Mouse (Mus musculus) CH12.LX (cell line): ENCODE data around the gene Sclt1.

ENCODE experiments used
- CHD1 ChIP-seq: IDR thresholded peaks from 2 replicates; pipeline ENCODE4 v1.6.1; 2012; ENCODE audit warnings: low read depth, low read length, improper control_type of control experiment, inconsistent platforms
- CTCF ChIP-seq, 2 experiments: IDR thresholded peaks in 1 of 2; conservative IDR thresholded peaks in 1 of 2; 2 replicates each; pipeline ENCODE4 v1.5.1; 2011 to 2012; ENCODE audit warnings: low read depth in 2 of 2, low read length in 2 of 2, improper control_type of control experiment in 1 of 2, inconsistent platforms in 1 of 2, mild to moderate bottlenecking in 1 of 2, moderate library complexity in 1 of 2
- E2F4 ChIP-seq: IDR thresholded peaks from 2 replicates; pipeline ENCODE4 v1.6.1; 2011; ENCODE audit warnings: low read depth, low read length, improper control_type of control experiment; ENCODE audit not compliant: insufficient replicate concordance
- ELF1 ChIP-seq: IDR thresholded peaks from 2 replicates; pipeline ENCODE4 v1.6.1; 2014; ENCODE audit warnings: low read depth, mild to moderate bottlenecking, inconsistent platforms, low read length, improper control_type of control experiment
- MAX ChIP-seq: IDR thresholded peaks from 2 replicates; pipeline ENCODE4 v1.6.1; 2011; ENCODE audit warnings: low read length, improper control_type of control experiment
- NRF1 ChIP-seq: IDR thresholded peaks from 2 replicates; pipeline ENCODE4 v1.6.1; 2014; ENCODE audit warnings: low read depth, mild to moderate bottlenecking, inconsistent platforms, low read length, improper control_type of control experiment, moderate library complexity
- POLR2A ChIP-seq: IDR thresholded peaks from 2 replicates; pipeline ENCODE4 v1.6.1; 2011; ENCODE audit warnings: low read depth, mild to moderate bottlenecking, improper control_type of control experiment, low read length
- POLR2AphosphoS2 ChIP-seq: IDR thresholded peaks from 2 replicates; pipeline ENCODE4 v1.6.1; 2011; ENCODE audit warnings: low read depth, low read length, improper control_type of control experiment
- SIN3A ChIP-seq: IDR thresholded peaks from 2 replicates; pipeline ENCODE4 v1.6.1; 2012; ENCODE audit warnings: low read length, improper control_type of control experiment, inconsistent platforms
- TCF12 ChIP-seq: IDR thresholded peaks from 2 replicates; pipeline ENCODE4 v1.6.1; 2014; ENCODE audit warnings: low read depth, mild to moderate bottlenecking, inconsistent platforms, low read length, improper control_type of control experiment
- USF1 ChIP-seq: IDR thresholded peaks from 2 replicates; pipeline ENCODE4 v1.6.1; 2014; ENCODE audit warnings: low read depth, mild to moderate bottlenecking, inconsistent platforms, low read length, improper control_type of control experiment
- ZMIZ1 ChIP-seq: IDR thresholded peaks from 2 replicates; pipeline ENCODE4 v1.6.1; 2012; ENCODE audit warnings: low read depth, mild to moderate bottlenecking, inconsistent platforms, low read length, improper control_type of control experiment

DNA sequence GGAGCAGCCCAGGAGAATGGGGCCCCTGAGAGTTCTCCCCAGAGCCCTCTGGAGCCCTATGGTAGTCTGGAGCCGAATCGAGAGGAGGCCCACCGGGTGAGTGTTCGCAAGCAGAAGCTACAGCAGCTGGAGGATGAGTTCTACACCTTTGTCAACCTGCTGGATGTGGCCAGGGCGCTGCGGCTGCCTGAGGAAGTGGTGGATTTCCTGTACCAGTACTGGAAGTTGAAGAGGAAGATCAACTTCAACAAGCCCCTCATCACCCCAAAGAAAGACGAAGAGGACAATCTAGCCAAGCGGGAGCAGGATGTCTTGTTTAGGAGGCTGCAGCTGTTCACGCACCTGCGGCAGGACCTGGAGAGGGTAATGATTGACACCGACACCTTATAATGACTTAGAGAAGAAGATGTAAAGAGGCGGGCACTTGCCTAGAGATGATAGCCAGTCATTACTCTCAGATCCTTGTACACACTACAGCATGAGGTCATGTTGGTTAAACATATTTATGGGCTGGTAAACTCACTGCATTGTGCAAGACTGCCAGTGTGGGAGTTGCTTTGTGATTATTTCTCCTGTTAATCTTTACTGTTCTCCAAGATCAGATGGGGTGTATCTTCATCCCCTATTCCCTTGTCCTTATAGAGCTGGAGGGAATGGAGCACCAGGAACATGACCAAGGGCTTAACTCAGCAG is 137.5 kb downstream of the Sclt1 start:
- TF ChIP-seq CTCF (conservative IDR thresholded peaks at IDR 0.05 in 1 of 2, IDR thresholded peaks at IDR 0.05 in 1 of 2; ENCODE audit: low read depth in 2 of 2, low read length in 2 of 2) (no peak), SIN3A (no peak), TCF12 (no peak), NRF1 (no peak), USF1 (no peak), E2F4 (no peak), POLR2A (no peak), MAX (no peak), POLR2AphosphoS2 (no peak), ELF1 (no peak), ZMIZ1 (no peak), CHD1 (no peak)
